8 mouse cellular contexts compared by ENCODE assay signal in genomic region chr6:17637205-17638203, GRCm38 (mm10). TPM values are rescaled to one million over a fixed set of nuclear protein-coding genes. Genes with fewer than 3 reads are reported as not detected.
DNase-seq lines count a peak whose midpoint lies in the region; ATAC-seq and TF ChIP-seq lines count a peak whose summit lies in the region.

No protein-coding gene starts in this region.

- TF ChIP-seq CTCF in Patski (IDR thresholded peaks at IDR 0.05): no peak

- ATAC-seq in Patski: peak; percentile 66
- peak; percentile 14 for ATAC-seq in inflammation-experienced regulatory T-cells, adult 6 months
- ATAC-seq in limb, embryonic 13.5 days (ENCODE audit: low FRiP score, low read depth): peak; percentile 87
- ATAC-seq in midbrain, embryonic 15.5 days (replicated peaks): peak; percentile 93
- peak; percentile 79 for ATAC-seq in stomach, embryonic 14.5 days (ENCODE audit: insufficient number of reproducible peaks, insufficient read depth, low FRiP score, low read depth)

- H3K4me3 ChIP-seq in limb, embryonic 13.5 days: peak overlapping the region; percentile 86
- peak overlapping the region; percentile 78 for H3K4me3 ChIP-seq in midbrain, embryonic 15.5 days
- H3K4me3 ChIP-seq in stomach, embryonic 14.5 days (ENCODE audit: low read depth, low read length): peak overlapping the region; percentile 80

- peaks cover 12% of the 10 kb centered on the region for H3K4me1 ChIP-seq in limb, embryonic 13.5 days
- peaks cover 15% of the 10 kb centered on the region for H3K4me1 ChIP-seq in midbrain, embryonic 15.5 days
- peaks cover 10% of the 10 kb centered on the region; the same call in 1 of the 2 replicates for H3K4me1 ChIP-seq in stomach, embryonic 14.5 days (ENCODE audit: control insufficient read depth, insufficient read depth, low read length)

- CTCF ChIA-PET in Patski (lab: Charles Lee): interaction anchor here (1.1 kb wide), 1 partner anchor 28 kb away, joined by 3 read pairs; no protein-coding TSS in a partner anchor

- peak overlapping the region; percentile 79 for H3K4me2 ChIP-seq in limb, embryonic 13.5 days (replicated peaks)
- H3K4me2 ChIP-seq in midbrain, embryonic 15.5 days: peak overlapping the region; percentile 60
- H3K4me2 ChIP-seq in stomach, embryonic 14.5 days (replicated peaks; ENCODE audit: low read depth, low read length): peak overlapping the region; percentile 80

- H3K27ac ChIP-seq in limb, embryonic 13.5 days: peak overlapping the region; percentile 91
- peak overlapping the region; percentile 95 for H3K27ac ChIP-seq in midbrain, embryonic 15.5 days
- H3K27ac ChIP-seq in stomach, embryonic 14.5 days (ENCODE audit: low read length): peak overlapping the region; percentile 96

- H3K27me3 ChIP-seq in Patski: no peaks in the 10 kb centered on the region
- no peaks in the 10 kb centered on the region for H3K27me3 ChIP-seq in limb, embryonic 13.5 days
- no peaks in the 10 kb centered on the region for H3K27me3 ChIP-seq in midbrain, embryonic 15.5 days (replicated peaks)
- no peaks in the 10 kb centered on the region for H3K27me3 ChIP-seq in stomach, embryonic 14.5 days (ENCODE audit: control insufficient read depth, insufficient read depth, low read length)

- H3K9me3 ChIP-seq in limb, embryonic 13.5 days: peaks cover 4% of the 10 kb centered on the region; the same call in 1 of the 2 replicates
- H3K9me3 ChIP-seq in midbrain, embryonic 15.5 days: no peaks in the 10 kb centered on the region
- H3K9me3 ChIP-seq in stomach, embryonic 14.5 days (ENCODE audit: control insufficient read depth, low read depth, low read length): no peaks in the 10 kb centered on the region

- POLR2A ChIA-PET in Patski (lab: Charles Lee): interaction anchor here (1.1 kb wide), 1 partner anchor 9 kb away, joined by 5 read pairs; no protein-coding TSS in a partner anchor

- DNase-seq in 3134 (ENCODE audit: extremely low read depth, insufficient read length, low spot score) (peak; percentile 48), Patski (ENCODE audit: low read depth, low spot score) (no peak)
- peak; percentile 26 to 44 for DNase-seq in cerebellum, postnatal 36 days
- DNase-seq in gastrocnemius, adult 18-20 months (ENCODE audit: low spot score): peak; percentile 41

- H3K9ac ChIP-seq in limb, embryonic 13.5 days: peak overlapping the region; percentile 94
- peak overlapping the region; percentile 93 for H3K9ac ChIP-seq in midbrain, embryonic 15.5 days
- H3K9ac ChIP-seq in stomach, embryonic 14.5 days (replicated peaks; ENCODE audit: low read depth, low read length): peak overlapping the region; percentile 93

- in situ Hi-C loops in Patski (cut with MboI; ENCODE audit: low pct_unique_long_range_greater_than_20kb): no loop called here

- H3K36me3 ChIP-seq in limb, embryonic 13.5 days: peaks cover 4% of the 10 kb centered on the region; the same call in 1 of the 2 replicates
- H3K36me3 ChIP-seq in midbrain, embryonic 15.5 days (replicated peaks): no peaks in the 10 kb centered on the region
- no peaks in the 10 kb centered on the region for H3K36me3 ChIP-seq in stomach, embryonic 14.5 days (ENCODE audit: control insufficient read depth, insufficient read depth, low read length)

- WGBS in limb, embryonic 13.5 days: under 1% methylated on average over 48 of the region's 62 CpGs
- under 1% methylated on average over 60 of the region's 62 CpGs for WGBS in midbrain, embryonic 15.5 days
- under 1% methylated on average over 52 of the region's 62 CpGs for WGBS in stomach, embryonic 14.5 days

RNA-seq across cellular contexts. Expression of gene Capza2, which starts 1.5 kb away (rescaled TPM):
- 185 TPM for polyA plus RNA-seq in Patski (2021)
- total RNA-seq in gastrocnemius, adult 18-20 months (2021): 100 to 1,000 TPM; 293 to 320 TPM
- 100 to 1,000 TPM; 310 to 480 (median 320) TPM for polyA plus RNA-seq in inflammation-experienced regulatory T-cells, adult 6 months (2017; shearing (Covaris generic))
- polyA plus RNA-seq in limb, embryonic 13.5 days (2015; fragmentation: Nextera tagmentation; extraction: Ambion mirVana): 205 and 206 TPM in 2 replicates
- 218 and 224 TPM in 2 replicates for polyA plus RNA-seq in midbrain, embryonic 15.5 days (2015; fragmentation: Nextera tagmentation; extraction: Ambion mirVana)
- polyA plus RNA-seq in stomach, embryonic 14.5 days (2014; fragmentation: Nextera tagmentation; extraction: Ambion mirVana): 242 and 253 TPM in 2 replicates

RNA-seq across cellular contexts. Expression of gene St7, which starts 55.2 kb away (rescaled TPM):
- 23.1 TPM for polyA plus RNA-seq in Patski (2021)
- total RNA-seq in gastrocnemius, adult 18-20 months (2021): 10 to 100 TPM; 12.5 to 14.2 TPM
- polyA plus RNA-seq in inflammation-experienced regulatory T-cells, adult 6 months (2017; shearing (Covaris generic)): 1 to 10 TPM; 2.1 to 4.8 (median 3.9) TPM
- 28.3 and 29.3 TPM in 2 replicates for polyA plus RNA-seq in limb, embryonic 13.5 days (2015; fragmentation: Nextera tagmentation; extraction: Ambion mirVana)
- 60.8 and 63.4 TPM in 2 replicates for polyA plus RNA-seq in midbrain, embryonic 15.5 days (2015; fragmentation: Nextera tagmentation; extraction: Ambion mirVana)
- polyA plus RNA-seq in stomach, embryonic 14.5 days (2014; fragmentation: Nextera tagmentation; extraction: Ambion mirVana): 26.6 and 29.9 TPM in 2 replicates

Comparison
In these comparisons a context has a peak if more than half of its experiments do, and no peak if none do; other contexts are left out.
1. ATAC-seq: peak in every context shown above with its lines; median percentile 93 in midbrain, embryonic 15.5 days; 87 in limb, embryonic 13.5 days; 79 in stomach, embryonic 14.5 days; 66 in Patski; 14 in inflammation-experienced regulatory T-cells, adult 6 months.